Mouse (Mus musculus) spleen, adult 12 weeks (tissue): ENCODE data around the gene Figla.
"Not testable (repeated sequence)": the region's sequence is repeated elsewhere in the genome, so short reads cannot be mapped to it uniquely, and the experiment has no call there.

Source experiments
- DNase-seq: peaks from one replicate; pipeline ENCODE4 v3.0.0; 2022; ENCODE audit warnings: low spot score

Gene Figla

DNA sequence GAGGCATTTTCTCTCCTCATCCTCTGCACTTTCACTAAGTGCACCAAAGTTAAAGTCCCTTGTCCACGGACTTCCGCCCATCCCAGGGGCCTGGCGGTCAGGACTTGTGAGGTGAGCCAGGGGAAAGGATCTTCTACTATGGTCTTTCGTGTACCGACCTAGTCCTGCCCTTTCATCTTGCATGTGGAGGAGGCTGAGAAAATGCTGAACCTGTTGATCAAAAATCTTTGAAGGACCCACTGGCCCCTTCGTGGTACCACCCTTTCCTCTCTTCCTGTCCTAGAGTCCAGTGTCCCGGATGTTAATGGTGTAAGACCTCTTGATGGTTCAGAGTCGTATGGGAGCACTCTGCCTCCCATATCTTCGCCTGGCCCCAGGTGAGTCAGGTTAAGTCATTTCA, at the start of gene Figla:
TSS of gene Figla (plus strand) at position 301 of the 400 bp plus-strand sequence.
- DNase-seq, result no peak

GRCm38 (mm10) chr6:85966686-85967085, 49.3 kb upstream of the Figla start:
- no peak for DNase-seq

DNA sequence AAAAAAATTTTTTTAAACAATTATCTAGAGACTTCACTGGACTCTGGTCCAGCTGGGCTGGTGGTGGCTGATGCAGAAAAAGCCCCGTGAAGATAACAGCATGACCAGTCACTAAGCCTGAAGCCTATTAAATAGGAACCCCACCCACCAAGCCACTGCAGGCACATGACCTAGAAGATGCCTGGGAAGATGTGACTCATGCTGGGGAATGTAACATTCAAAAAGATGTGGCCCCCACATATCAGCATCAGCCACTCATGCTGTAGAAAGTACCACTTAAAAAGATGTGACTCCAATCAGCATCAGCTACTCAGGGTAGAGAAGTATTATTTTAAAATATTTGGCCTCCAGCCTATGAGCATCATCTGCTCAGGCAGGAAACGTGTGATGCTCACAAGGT, 46.1 kb upstream of the Figla start:
- DNase-seq, result no peak

GRCm38 (mm10) chr6:85972699-85973098, 43.3 kb upstream of the Figla start:
- no peak for DNase-seq

DNA sequence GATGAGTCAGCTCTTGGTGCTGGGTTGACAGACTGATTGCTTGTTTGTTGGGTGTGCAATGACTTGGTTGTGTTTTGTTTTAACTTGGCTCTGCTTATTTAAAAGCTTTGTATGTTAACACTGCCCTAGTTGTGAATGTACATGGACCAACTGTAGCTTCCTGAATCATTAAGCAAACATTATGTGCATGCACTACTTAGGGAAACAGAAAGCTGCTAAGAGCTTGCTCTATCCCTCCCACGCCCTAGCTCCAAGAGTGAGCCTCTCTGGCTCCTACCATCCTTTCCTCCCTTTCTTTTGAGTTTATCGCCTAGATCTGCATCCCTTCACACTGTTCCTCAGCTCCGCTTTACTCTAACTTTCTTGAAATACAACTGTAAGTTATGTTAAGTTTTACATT, 42.6 kb upstream of the Figla start:
- DNase-seq, result no peak

DNA sequence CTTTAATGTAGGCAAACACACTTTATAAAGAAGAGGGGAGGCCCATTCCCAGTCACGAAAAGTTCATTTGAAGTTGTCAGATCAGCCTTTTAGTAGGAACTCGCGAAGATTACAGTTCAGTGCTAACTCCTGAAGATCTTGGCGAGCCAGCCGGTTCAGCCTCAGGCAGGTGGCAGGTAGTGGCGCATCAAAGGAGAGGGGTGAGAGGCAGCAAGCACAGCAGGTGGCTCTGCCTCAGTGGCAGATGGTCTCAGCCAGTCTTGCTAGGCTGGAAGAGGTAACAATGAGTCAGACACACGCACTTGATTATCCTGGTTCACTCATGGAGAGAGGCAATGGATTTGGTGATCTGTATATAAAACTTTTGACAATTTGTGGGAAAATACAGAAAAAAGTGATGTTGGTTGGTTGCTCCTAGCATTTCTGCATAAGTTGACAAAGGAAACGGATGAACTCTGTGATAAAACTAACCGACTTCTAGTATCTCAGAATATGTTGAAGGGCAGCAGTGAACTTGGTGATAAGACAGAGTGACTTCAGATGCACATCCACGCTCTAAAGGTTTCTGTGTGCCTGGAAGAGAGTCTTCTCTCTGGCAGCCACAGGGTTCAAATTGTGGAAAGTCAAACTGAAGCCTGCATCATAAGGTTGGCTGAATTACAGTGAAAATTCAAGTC, 40.9 kb upstream of the Figla start:
- DNase-seq, result no peak

GRCm38 (mm10) chr6:85975761-85976160, 40.2 kb upstream of the Figla start:
- no peak for DNase-seq

DNA sequence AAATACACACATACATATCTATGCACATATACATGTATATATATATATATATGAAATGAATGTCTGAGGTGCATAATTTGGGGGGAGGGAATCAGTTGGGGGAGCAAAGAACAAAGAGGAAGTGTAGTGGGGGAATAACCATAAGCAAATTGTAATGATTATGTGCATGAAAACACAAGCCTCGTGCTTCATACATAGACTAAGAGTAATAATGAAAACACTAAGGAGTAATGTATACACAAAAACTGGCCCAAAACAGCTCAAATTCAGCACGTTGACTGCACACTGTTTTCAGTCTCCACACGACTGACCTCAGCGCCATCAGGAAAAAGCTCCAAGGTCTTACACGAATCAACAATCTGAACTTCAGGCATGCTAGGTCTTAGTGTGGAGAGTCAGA, 39.7 kb upstream of the Figla start:
- DNase-seq, result no peak

GRCm38 (mm10) chr6:85978736-85979135, 37.2 kb upstream of the Figla start:
- DNase-seq, result not testable (repeated sequence)

DNA sequence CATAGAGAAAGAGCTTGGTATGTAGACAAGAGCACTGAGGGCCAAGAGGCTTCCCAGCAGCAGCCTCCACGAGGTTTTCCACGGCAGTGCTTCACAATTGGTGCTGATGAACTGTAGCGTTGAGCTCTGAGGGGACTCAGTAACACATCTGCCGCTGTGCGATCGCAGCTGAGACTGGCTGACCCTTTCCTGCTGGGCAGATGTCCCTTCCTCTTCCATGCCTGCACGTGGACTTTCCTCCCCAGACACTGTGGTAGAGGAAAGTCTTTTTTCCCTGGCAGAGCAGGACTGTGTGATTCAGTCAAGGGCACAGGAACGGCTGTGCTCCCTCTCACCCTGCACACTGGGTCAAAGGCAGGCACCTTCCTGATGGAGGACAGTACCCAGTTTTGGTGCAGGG, 31.6 kb upstream of the Figla start:
- no peak for DNase-seq

DNA sequence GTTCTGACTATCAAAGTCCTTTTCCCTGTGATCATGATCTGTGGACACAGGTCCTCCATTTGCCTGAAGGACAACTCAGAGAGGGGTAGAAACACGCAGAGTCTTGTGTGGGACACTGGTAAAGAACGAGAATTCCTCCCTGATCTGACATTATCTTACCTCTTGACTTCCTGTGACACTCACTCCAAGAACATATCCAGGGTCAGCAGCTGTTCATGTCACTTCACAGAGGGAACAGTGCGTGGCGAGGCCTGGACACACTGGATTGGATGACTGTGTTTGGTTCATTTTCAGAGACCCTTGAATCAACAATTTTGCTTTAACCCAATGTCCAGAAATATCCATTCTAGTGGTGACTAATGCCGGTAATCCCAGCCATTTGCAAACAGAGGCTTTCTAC, 26.4 kb upstream of the Figla start:
- not testable (repeated sequence) for DNase-seq

- not testable (repeated sequence) for DNase-seq
Measured at GRCm38 (mm10) chr6:85990774-85991173, 25.2 kb upstream of the Figla start.

- peak; percentile 25 for DNase-seq
Measured at GRCm38 (mm10) chr6:86003405-86003925, 12.5 kb upstream of the Figla start.

DNA sequence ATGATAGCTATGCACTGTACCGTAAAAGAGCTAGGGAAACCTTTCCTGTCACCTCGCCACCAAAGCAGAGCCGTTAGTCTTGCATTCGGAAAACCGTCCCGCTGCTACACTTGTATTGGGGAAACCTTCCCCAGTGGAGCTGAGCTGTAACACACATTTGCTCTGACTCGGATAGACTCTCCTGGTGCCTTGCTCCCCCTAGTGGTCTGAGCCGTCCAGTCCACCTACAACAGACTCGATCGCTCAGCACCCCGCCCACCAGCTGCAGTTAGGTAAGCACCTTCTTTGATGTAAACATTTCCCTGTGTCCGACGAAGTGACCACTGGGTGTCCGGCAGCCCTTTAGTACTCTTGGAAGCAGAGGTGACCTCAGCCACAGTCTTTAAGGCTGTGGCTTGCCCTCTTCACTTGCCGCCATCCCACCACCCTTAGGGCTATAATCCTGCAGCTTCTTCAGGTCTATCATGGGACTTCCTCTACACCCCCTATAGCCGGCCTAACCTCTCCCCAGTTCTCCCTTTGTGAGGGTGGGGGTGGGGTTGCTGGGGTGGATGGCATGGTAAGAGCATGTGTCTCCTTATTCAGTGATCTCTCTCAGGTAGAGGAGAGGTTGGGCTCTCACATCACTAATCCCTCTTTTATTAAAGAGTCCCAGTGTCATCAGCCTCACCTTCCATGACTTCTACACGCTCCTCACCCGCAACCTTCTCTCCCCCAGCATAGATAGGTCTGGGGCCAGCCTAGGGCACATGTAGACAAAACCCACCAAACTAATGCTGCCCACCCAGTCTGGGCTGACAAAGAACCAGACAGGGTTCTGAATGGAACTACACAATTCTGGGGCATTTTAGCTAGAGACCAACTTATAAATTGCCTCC, 11.5 kb upstream of the Figla start:
- DNase-seq, result peak; percentile 73

DNA sequence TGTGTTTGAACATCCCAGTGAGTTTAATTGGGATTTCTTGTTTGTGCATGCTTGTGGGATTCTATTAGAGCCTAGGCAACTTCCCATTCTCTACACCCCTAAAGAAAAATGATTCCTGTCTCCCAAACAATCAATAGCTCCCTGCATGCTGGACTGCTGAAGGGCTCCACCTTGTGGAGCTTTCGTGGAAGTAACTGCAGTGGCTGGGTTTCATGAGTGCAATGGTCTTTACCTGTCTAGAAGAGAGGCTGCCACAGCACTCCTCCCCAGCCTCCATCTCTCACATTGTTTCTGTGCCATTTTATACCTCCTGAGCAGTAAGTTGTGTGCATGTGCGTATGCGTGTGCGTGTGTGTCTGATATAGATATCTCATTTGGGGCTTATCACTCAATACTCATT, 6.0 kb upstream of the Figla start:
- peak; percentile 8 for DNase-seq

DNA sequence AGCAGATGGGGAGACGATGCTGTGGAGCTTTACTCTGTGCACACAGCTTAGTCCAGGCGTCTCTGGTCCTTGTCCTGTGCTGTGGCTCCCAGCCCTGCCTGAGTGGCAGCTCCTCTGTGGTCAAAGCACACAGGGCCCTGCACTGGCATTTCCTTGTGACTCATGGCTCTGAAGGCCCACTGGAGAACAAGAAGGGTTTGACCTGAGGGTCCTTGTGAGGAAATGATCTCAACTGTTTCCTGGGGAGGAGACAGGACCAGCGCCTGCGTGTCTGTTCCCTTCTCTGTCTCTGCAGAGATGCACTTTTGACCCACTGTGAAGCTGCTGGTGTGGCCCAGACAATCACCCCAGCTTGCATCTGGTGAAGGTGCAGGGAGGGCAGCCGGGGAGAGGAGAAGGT, 1.2 kb upstream of the Figla start:
- not testable (repeated sequence) for DNase-seq

DNA sequence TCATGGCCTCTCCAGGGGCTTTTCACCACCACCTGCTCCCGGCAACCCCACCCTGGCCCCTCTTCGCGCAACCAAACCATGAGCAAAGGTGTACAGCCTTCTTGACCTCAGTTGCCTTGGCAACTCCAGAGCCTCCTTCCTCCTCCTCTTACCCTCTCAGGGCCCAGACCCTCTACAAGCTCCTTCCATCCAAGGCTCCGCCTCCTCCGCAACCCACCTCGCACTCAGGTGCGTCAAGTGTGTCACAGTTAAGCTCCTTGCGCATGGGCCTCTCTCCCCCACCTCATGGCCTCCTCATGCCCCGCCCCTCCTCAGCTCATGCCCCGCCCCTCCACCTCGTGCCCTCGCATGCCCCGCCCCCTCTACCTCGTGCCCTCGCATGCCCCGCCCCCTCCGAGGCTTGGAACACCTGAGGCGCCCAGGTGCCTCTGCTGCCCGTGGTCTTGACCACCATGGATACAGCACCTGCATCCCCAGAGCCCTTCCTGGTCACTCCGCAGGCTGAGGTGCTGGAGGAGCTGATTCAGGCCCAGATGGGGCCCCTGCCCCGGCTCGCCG, 901 bp downstream of the Figla start:
- no peak for DNase-seq

DNA sequence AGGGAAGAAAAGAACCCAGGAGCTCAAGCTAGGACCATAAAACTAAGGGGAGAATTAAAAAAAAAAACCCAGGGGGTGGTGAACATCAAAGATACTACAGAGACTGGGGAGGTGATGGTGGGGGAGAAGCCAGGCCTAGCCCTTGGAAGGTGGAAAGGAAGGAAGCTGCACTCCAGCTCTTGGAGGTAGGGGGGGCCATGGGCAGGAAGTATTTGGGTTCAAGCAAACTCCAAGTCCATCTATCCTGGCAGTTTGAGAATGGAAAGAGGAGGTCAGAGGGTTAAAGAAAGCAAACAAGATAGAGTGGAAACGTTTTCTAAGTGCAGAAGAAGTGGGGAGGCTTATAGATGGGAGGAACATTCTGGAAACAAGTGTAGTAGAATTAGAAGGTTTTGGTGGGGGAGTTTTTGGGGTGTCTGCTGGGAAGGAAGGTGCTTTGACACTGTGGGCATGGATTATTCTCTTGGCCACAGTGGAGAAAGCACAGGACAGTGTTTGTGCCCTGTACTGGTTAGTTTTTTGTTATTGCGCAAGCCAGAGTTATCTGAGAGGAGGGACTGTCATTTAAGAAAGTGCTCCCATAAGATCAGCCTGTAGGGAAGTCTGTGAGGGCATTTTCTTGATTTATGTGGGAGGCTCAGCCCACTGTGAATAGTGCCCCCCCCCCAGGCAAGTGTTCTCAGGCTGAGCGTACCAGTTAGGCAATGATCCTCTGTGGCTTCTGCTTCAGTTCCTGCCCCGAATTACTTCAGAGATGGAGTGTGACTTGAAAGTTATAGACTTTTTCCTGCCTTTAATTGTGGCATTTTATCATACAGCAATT, 3.7 kb downstream of the Figla start:
- no peak for DNase-seq

DNA sequence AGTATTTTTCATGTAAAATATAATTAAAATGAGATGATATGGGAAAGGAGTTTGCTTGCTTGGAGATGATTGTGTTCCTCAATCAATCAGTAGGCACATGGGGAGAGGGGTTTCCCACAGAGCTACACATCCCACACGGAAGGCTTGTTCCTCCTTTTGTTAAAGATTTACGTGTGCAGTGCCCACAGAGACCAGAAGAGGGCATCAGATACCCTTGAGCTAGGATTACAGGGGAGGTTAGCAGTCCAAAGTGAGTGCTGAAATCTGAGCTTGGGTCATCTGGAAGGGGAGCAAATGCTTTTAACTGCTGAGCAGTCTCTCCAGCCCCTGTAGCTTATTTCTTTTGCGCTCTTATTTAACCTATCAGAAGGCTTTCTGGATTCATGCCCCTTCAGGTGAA, 5.0 kb downstream of the Figla start:
- peak; percentile 36 for DNase-seq

- no peak for DNase-seq
Measured at GRCm38 (mm10) chr6:86026632-86027292, 10.8 kb downstream of the Figla start.

- DNase-seq, result no peak
Measured at GRCm38 (mm10) chr6:86028150-86028549, 12.2 kb downstream of the Figla start.
